Mouse (Mus musculus) brain, embryonic 18.5 days (tissue): ENCODE data around the gene Gm8138.
"Not testable (repeated sequence)": the region's sequence is repeated elsewhere in the genome, so short reads cannot be mapped to it uniquely, and the experiment has no call there.

Experiments used
- DNase-seq: peaks from one replicate; pipeline ENCODE4 v3.0.0-alpha.2; 2012; ENCODE audit warnings: low read depth, low spot score

Gm8138 gene

DNA sequence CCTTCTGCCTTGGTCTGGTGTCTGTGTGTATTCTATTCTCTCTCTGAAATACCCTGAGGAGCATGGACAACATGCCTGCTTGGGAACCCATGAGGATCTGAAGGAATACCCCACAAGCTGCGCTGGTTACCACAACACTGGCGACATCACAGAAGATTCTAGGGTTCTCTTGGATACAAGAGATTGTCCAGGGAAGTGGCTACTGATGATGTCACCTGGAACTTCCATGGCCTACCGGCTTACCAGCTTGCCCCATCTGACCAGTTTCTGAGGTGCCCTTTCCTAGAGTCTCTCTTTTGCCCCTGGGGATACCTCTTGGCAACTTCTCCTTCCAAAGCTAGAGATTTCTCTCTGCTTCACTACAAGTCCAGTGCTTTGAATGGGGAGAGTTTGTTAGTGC, at the start of gene Gm8138:
Gene Gm8138, minus strand, starts transcription at position 101 of the 400 bp plus-strand sequence.
- not testable (repeated sequence) for DNase-seq

DNA sequence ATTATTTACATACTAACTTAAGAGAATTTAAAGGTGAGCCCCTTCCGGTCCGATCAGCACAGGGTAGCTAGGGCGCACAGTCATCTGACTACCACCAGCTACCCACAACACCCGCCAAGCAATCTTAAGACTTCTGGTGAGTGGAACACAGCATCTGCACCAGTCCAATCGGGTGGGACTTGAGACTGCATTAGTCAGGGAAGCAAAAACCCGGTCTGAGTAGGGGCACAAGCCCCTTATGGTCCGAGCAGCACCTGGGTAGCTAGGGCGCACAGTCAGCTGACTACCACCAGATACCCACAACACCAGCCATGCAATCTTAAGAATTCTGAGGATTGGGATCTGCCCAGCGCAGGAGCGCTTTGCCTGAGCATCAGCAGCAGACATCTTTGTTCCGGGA, 54.4 kb downstream of the Gm8138 start:
- not testable (repeated sequence) for DNase-seq
